ENCODE assay signal across 12 mouse cellular contexts in the genomic region with DNA sequence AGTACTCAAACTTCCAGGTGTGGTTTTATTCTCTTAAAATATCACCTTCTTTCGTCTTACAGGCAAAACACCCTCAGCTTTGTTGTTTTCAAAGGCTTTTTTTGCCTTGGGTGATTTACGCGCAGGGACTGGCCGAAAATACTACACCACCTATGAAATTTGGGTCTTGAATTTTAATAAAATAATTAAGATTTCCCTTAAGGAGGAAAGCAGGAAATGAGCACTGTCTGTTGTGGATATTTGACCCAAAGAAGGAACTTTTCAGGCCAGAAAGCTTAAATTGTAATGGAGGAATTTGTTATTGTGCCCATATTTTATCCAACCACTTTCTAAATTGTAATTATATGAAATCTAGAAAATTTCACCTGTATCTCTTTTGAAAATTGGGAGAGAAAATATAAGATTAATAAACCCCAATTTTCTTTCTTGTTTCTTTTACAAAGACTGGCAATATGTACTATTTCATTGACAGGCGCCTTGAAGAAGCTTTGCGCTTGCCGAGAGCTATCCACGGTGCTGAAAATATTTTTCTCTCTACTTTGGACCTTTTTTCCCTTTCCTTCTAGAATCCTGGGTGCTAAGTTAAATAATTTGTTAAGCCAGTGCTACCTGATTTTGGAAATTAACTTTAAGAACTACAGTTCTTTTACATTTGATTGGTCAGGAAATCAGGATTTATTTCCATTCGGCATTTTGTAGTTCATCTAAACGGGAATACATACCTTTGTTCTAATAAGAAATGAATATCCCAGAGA. TPM values are rescaled to one million over a fixed set of nuclear protein-coding genes. Genes with fewer than 3 reads are reported as not detected.
DNase-seq lines count a peak whose midpoint lies in the region; ATAC-seq and TF ChIP-seq lines count a peak whose summit lies in the region.
"Had no signal": no experiment of that assay in that cellular context is flagged by ENCODE, and none has a peak within 500 bp of the region (broad histone marks: within the 10 kb centered on the region; RNA-seq: fewer than 3 reads in every experiment).

No protein-coding gene starts in this region.

- no peak for TF ChIP-seq POLR2A in lung, adult 2 months (IDR thresholded peaks at IDR 0.05; ENCODE audit: borderline replicate concordance, extremely low read depth, low read depth, low read length)

- no peak for TF ChIP-seq CTCF in lung, adult 2 months (IDR thresholded peaks at IDR 0.05; ENCODE audit: insufficient read depth, low read length)

- peak overlapping the region; percentile 9; the same call in 1 of the 2 replicates for H3K4me3 ChIP-seq in forebrain, embryonic 12.5 days (replicated peaks)
- H3K4me3 ChIP-seq in forebrain, embryonic 16.5 days (replicated peaks; ENCODE audit: low read length): no peak overlapping the region
- H3K4me3 ChIP-seq in lung, adult 2 months (replicated peaks; ENCODE audit: extremely low read depth, low read depth, low read length): no peak overlapping the region
- H3K4me3 ChIP-seq in neural tube, embryonic 15.5 days (replicated peaks): peak overlapping the region; percentile 23
- H3K4me3 ChIP-seq: heart, adult 2 months had no signal

- peaks cover 19% of the 10 kb centered on the region for H3K4me1 ChIP-seq in forebrain, embryonic 12.5 days
- peaks cover 6% of the 10 kb centered on the region for H3K4me1 ChIP-seq in forebrain, embryonic 16.5 days (replicated peaks; ENCODE audit: control insufficient read depth, insufficient read depth, low read length)
- peaks cover 2% of the 10 kb centered on the region; the same call in 1 of the 2 replicates for H3K4me1 ChIP-seq in lung, adult 2 months (ENCODE audit: control insufficient read depth, insufficient read depth, low read length)
- peaks cover 14% of the 10 kb centered on the region for H3K4me1 ChIP-seq in neural tube, embryonic 15.5 days

- H3K27ac ChIP-seq in forebrain, embryonic 12.5 days: no peak overlapping the region
- no peak overlapping the region for H3K27ac ChIP-seq in forebrain, embryonic 16.5 days (ENCODE audit: low read length)
- H3K27ac ChIP-seq in neural tube, embryonic 15.5 days (replicated peaks): no peak overlapping the region
- H3K27ac ChIP-seq: heart, adult 2 months; macrophage had no signal

- no peaks in the 10 kb centered on the region for H3K9me3 ChIP-seq in forebrain, embryonic 12.5 days
- no peaks in the 10 kb centered on the region for H3K9me3 ChIP-seq in forebrain, embryonic 16.5 days (ENCODE audit: control insufficient read depth, low read length)
- no peaks in the 10 kb centered on the region for H3K9me3 ChIP-seq in neural tube, embryonic 15.5 days (replicated peaks)

- ATAC-seq in forebrain, embryonic 12.5 days (ENCODE audit: low FRiP score): no peak
- ATAC-seq in forebrain, embryonic 16.5 days: no peak
- ATAC-seq in neural tube, embryonic 15.5 days (ENCODE audit: low FRiP score): no peak

- no peak overlapping the region for H3K9ac ChIP-seq in forebrain, embryonic 12.5 days
- no peak overlapping the region for H3K9ac ChIP-seq in forebrain, embryonic 16.5 days (replicated peaks; ENCODE audit: low read depth, low read length)
- H3K9ac ChIP-seq in neural tube, embryonic 15.5 days (replicated peaks): no peak overlapping the region

- 7% methylated on average over 10 of the region's 10 CpGs for WGBS in forebrain, embryonic 12.5 days
- WGBS in forebrain, embryonic 16.5 days: 8% methylated on average over 10 of the region's 10 CpGs
- 18% methylated on average over 10 of the region's 10 CpGs for WGBS in lung, adult 2 months
- WGBS in neural tube, embryonic 15.5 days: 10% methylated on average over 10 of the region's 10 CpGs

- H3K27me3 ChIP-seq in forebrain, embryonic 12.5 days: peaks cover 77% of the 10 kb centered on the region
- H3K27me3 ChIP-seq in forebrain, embryonic 16.5 days (replicated peaks; ENCODE audit: control insufficient read depth, insufficient read depth, low read length): peaks cover 52% of the 10 kb centered on the region
- H3K27me3 ChIP-seq in neural tube, embryonic 15.5 days (replicated peaks): peaks cover 81% of the 10 kb centered on the region

- H3K4me2 ChIP-seq in forebrain, embryonic 12.5 days: no peak overlapping the region
- H3K4me2 ChIP-seq in forebrain, embryonic 16.5 days (ENCODE audit: low read length): no peak overlapping the region
- no peak overlapping the region for H3K4me2 ChIP-seq in neural tube, embryonic 15.5 days

- peak; percentile 7 for DNase-seq in lung, postnatal 36 days
- no peak for DNase-seq in lung, adult 2 months
- DNase-seq in embryo, embryonic 11 days: peak; percentile 83
- DNase-seq in ovary, postnatal 36 days (ENCODE audit: low spot score): no peak
- no peak for DNase-seq in urinary bladder, postnatal 10 days (ENCODE audit: low spot score)
- DNase-seq: heart, adult 2 months; left cerebral cortex, postnatal 4 days; thymus, postnatal 36 days had no signal

- no peaks in the 10 kb centered on the region for H3K36me3 ChIP-seq in forebrain, embryonic 12.5 days (replicated peaks)
- H3K36me3 ChIP-seq in forebrain, embryonic 16.5 days (ENCODE audit: control insufficient read depth, insufficient read depth): no peaks in the 10 kb centered on the region
- no peaks in the 10 kb centered on the region for H3K36me3 ChIP-seq in neural tube, embryonic 15.5 days

RNA-seq across cellular contexts. Expression of a gene that starts 2.8 kb away (rescaled TPM):
- 6.0 and 7.1 TPM in 2 replicates for polyA plus RNA-seq in forebrain, embryonic 12.5 days (2016; fragmentation: Nextera tagmentation; extraction: Ambion mirVana)
- 0.61 and 2.6 TPM in 2 replicates for polyA plus RNA-seq in forebrain, embryonic 16.5 days (2015; fragmentation: Nextera tagmentation; extraction: Ambion mirVana)
- polyA plus RNA-seq in lung, adult 2 months (2012; rRNA removed): not detected in 2 replicates
- polyA plus RNA-seq in neural tube, embryonic 15.5 days (2015; fragmentation: Nextera tagmentation; extraction: Ambion mirVana): 6.9 and 7.0 TPM in 2 replicates
- polyA plus RNA-seq: heart, adult 2 months; macrophage had no signal

Comparison
In these comparisons a context has a peak if more than half of its experiments do, and no peak if none do; other contexts are left out.
1. H3K4me3 ChIP-seq: peak in forebrain, embryonic 12.5 days (single experiment) and neural tube, embryonic 15.5 days (single experiment); none in forebrain, embryonic 16.5 days (single experiment) and lung, adult 2 months (single experiment).
2. DNase-seq: peak in lung, postnatal 36 days (single experiment) and embryo, embryonic 11 days (single experiment); none in lung, adult 2 months (single experiment), ovary, postnatal 36 days (single experiment) and urinary bladder, postnatal 10 days (single experiment).